Mouse (Mus musculus) lung, postnatal 0 days (tissue): ENCODE measurements around the gene March9.

Source experiments
- CTCF ChIP-seq: IDR thresholded peaks from 2 replicates; pipeline ENCODE4 v1.5.1; 2016; ENCODE audit warnings: antibody characterized with exemption, mild to moderate bottlenecking
- EP300 ChIP-seq: IDR thresholded peaks from 2 replicates; pipeline ENCODE4 v1.6.1; 2016; ENCODE audit warnings: antibody characterized with exemption, mild to moderate bottlenecking, control low read depth

DNA sequence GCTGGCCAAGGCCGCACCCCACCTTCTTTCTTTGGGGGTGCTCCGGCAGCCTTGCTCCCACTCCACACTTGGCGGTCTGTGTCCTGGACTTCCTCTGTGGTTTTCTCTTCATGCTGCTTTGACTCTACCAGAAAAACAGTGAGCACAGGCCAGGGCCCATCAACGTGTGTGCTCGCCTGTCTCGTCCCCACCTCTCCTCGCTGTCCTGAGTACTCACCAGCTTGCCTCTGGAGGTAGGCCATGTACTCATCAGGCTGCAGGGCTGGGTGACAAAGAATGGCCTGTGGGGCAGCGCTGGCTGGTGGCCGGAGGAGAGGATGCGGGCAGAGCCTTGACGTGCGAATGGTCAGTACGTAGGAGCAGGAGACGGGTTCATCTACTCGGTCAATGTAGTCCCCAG lies 39.9 kb upstream of the March9 start:
- no peak for TF ChIP-seq CTCF
- no peak for TF ChIP-seq EP300
